Mouse (Mus musculus): ENCODE results near the gene Pglyrp2. TPM values are rescaled to one million over a fixed set of nuclear protein-coding genes. Genes with fewer than 3 reads are reported as not detected.

The Pglyrp2 gene
- total and polyA plus RNA-seq, 3 experiments, result 0.33 to 0.35 TPM; not detected in 1

- TF ChIP-seq TAL1 (conservative IDR thresholded peaks at IDR 0.05; ENCODE audit: low read depth, low read length), result no peak
- no peak for TF ChIP-seq CTCF (IDR thresholded peaks at IDR 0.05; ENCODE audit: low read depth, low read length)
- no peak for TF ChIP-seq POLR2AphosphoS5 (IDR thresholded peaks at IDR 0.05; ENCODE audit: insufficient replicate concordance, low read depth, low read length)
- no peak for TF ChIP-seq GATA1 (IDR thresholded peaks at IDR 0.05; ENCODE audit: borderline replicate concordance, low read length)
- H3K27me3 ChIP-seq (ENCODE audit: insufficient read depth, low read length), result peaks cover 7% of the 10 kb centered on the region; the same call in 1 of the 2 replicates
- no peaks in the 10 kb centered on the region for H3K36me3 ChIP-seq (replicated peaks)
- no peak overlapping the region for H3K4me3 ChIP-seq (ENCODE audit: low read depth, low read length)
- H3K4me1 ChIP-seq (ENCODE audit: insufficient read depth, low read depth, low read length), result no peaks in the 10 kb centered on the region
- ATAC-seq (ENCODE audit: extremely low read depth, insufficient number of reproducible peaks, low FRiP score, poor library complexity, severe bottlenecking), result no peak
- DNase-seq (ENCODE audit: low spot score), result no peak
- H3K9me3 ChIP-seq (replicated peaks), result no peaks in the 10 kb centered on the region
Observed at GRCm38 (mm10) chr17:32437106-32437505, 13.1 kb upstream of the Pglyrp2 start.

- Histone ChIP-seq H3K4me1 (ENCODE audit: insufficient read depth, low read depth, low read length) (no peaks in the 10 kb centered on the region), H3K27me3 (ENCODE audit: insufficient read depth, low read length) (peaks cover 7% of the 10 kb centered on the region; the same call in 1 of the 2 replicates), H3K9me3 (replicated peaks) (no peaks in the 10 kb centered on the region), H3K4me3 (ENCODE audit: low read depth, low read length) (no peak overlapping the region), H3K36me3 (replicated peaks) (no peaks in the 10 kb centered on the region)
- no peak for DNase-seq (ENCODE audit: low spot score)
- ATAC-seq (ENCODE audit: extremely low read depth, insufficient number of reproducible peaks, low FRiP score, poor library complexity, severe bottlenecking), result no peak
- TF ChIP-seq TAL1 (conservative IDR thresholded peaks at IDR 0.05; ENCODE audit: low read depth, low read length), result no peak
- no peak for TF ChIP-seq CTCF (IDR thresholded peaks at IDR 0.05; ENCODE audit: low read depth, low read length)
- TF ChIP-seq GATA2 (IDR thresholded peaks at IDR 0.05; ENCODE audit: borderline replicate concordance, low read depth, low read length), result no peak
- no peak for TF ChIP-seq GATA1 (IDR thresholded peaks at IDR 0.05; ENCODE audit: borderline replicate concordance, low read length)
- TF ChIP-seq POLR2AphosphoS5 (IDR thresholded peaks at IDR 0.05; ENCODE audit: insufficient replicate concordance, low read depth, low read length), result no peak
Observed at GRCm38 (mm10) chr17:32435151-32435550, 11.2 kb upstream of the Pglyrp2 start.

GRCm38 (mm10) chr17:32434324-32434723, 10.4 kb upstream of the Pglyrp2 start:
- Histone ChIP-seq H3K27me3 (ENCODE audit: insufficient read depth, low read length) (peaks cover 7% of the 10 kb centered on the region; the same call in 1 of the 2 replicates), H3K4me1 (ENCODE audit: insufficient read depth, low read depth, low read length) (no peaks in the 10 kb centered on the region), H3K9me3 (replicated peaks) (no peaks in the 10 kb centered on the region), H3K36me3 (replicated peaks) (no peaks in the 10 kb centered on the region), H3K4me3 (ENCODE audit: low read depth, low read length) (no peak overlapping the region)
- TF ChIP-seq TAL1 (conservative IDR thresholded peaks at IDR 0.05; ENCODE audit: low read depth, low read length), result no peak
- TF ChIP-seq GATA2 (IDR thresholded peaks at IDR 0.05; ENCODE audit: borderline replicate concordance, low read depth, low read length), result no peak
- TF ChIP-seq CTCF (IDR thresholded peaks at IDR 0.05; ENCODE audit: low read depth, low read length), result no peak
- no peak for TF ChIP-seq POLR2AphosphoS5 (IDR thresholded peaks at IDR 0.05; ENCODE audit: insufficient replicate concordance, low read depth, low read length)
- no peak for TF ChIP-seq GATA1 (IDR thresholded peaks at IDR 0.05; ENCODE audit: borderline replicate concordance, low read length)
- ATAC-seq (ENCODE audit: extremely low read depth, insufficient number of reproducible peaks, low FRiP score, poor library complexity, severe bottlenecking) (no peak), DNase-seq (ENCODE audit: low spot score) (no peak)

GRCm38 (mm10) chr17:32431972-32432371, 8.0 kb upstream of the Pglyrp2 start:
- ATAC-seq (ENCODE audit: extremely low read depth, insufficient number of reproducible peaks, low FRiP score, poor library complexity, severe bottlenecking) (no peak), DNase-seq (ENCODE audit: low spot score) (no peak)
- Histone ChIP-seq H3K9me3 (replicated peaks) (no peaks in the 10 kb centered on the region), H3K27me3 (ENCODE audit: insufficient read depth, low read length) (peaks cover 4% of the 10 kb centered on the region; the same call in 1 of the 2 replicates), H3K4me1 (ENCODE audit: insufficient read depth, low read depth, low read length) (no peaks in the 10 kb centered on the region), H3K36me3 (replicated peaks) (no peaks in the 10 kb centered on the region), H3K4me3 (ENCODE audit: low read depth, low read length) (no peak overlapping the region)
- TF ChIP-seq GATA2 (IDR thresholded peaks at IDR 0.05; ENCODE audit: borderline replicate concordance, low read depth, low read length), result no peak

GRCm38 (mm10) chr17:32426610-32427009, 2.6 kb upstream of the Pglyrp2 start:
- Histone ChIP-seq H3K4me3 (ENCODE audit: low read depth, low read length) (no peak overlapping the region), H3K36me3 (replicated peaks) (no peaks in the 10 kb centered on the region), H3K27me3 (ENCODE audit: insufficient read depth, low read length) (peaks cover 4% of the 10 kb centered on the region; the same call in 1 of the 2 replicates), H3K4me1 (ENCODE audit: insufficient read depth, low read depth, low read length) (no peaks in the 10 kb centered on the region), H3K9me3 (replicated peaks) (no peaks in the 10 kb centered on the region)
- no peak for TF ChIP-seq GATA1 (IDR thresholded peaks at IDR 0.05; ENCODE audit: borderline replicate concordance, low read length)
- no peak for TF ChIP-seq POLR2AphosphoS5 (IDR thresholded peaks at IDR 0.05; ENCODE audit: insufficient replicate concordance, low read depth, low read length)
- no peak for TF ChIP-seq TAL1 (conservative IDR thresholded peaks at IDR 0.05; ENCODE audit: low read depth, low read length)
- no peak for TF ChIP-seq GATA2 (IDR thresholded peaks at IDR 0.05; ENCODE audit: borderline replicate concordance, low read depth, low read length)
- no peak for TF ChIP-seq CTCF (IDR thresholded peaks at IDR 0.05; ENCODE audit: low read depth, low read length)
- ATAC-seq (ENCODE audit: extremely low read depth, insufficient number of reproducible peaks, low FRiP score, poor library complexity, severe bottlenecking), result no peak
- DNase-seq (ENCODE audit: low spot score), result no peak

DNA sequence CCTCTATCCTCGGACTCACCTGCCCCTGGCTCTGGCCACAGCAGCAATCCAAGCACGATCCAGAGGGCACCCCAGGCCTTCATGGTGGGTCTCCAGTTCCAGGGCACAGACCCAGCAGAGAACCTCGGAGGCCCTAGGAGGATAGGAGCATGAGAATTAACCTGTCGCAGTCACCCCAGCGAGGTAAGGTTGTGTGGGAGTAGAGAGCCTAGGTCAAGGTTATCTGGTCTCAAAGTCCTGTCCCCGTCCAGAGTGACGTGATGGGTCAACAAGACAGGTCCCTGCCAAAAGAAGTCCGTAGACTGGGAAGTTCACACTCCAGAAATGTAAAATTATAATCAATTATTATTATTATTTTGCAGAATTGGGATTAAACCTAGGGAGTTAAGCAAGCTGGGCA, 3.2 kb downstream of the Pglyrp2 start:
- Histone ChIP-seq H3K4me1 (ENCODE audit: insufficient read depth, low read depth, low read length) (no peaks in the 10 kb centered on the region), H3K9me3 (replicated peaks) (no peaks in the 10 kb centered on the region), H3K36me3 (replicated peaks) (no peaks in the 10 kb centered on the region), H3K4me3 (ENCODE audit: low read depth, low read length) (no peak overlapping the region), H3K27me3 (ENCODE audit: insufficient read depth, low read length) (peaks cover 17% of the 10 kb centered on the region)
- no peak for TF ChIP-seq GATA2 (IDR thresholded peaks at IDR 0.05; ENCODE audit: borderline replicate concordance, low read depth, low read length)
- TF ChIP-seq TAL1 (conservative IDR thresholded peaks at IDR 0.05; ENCODE audit: low read depth, low read length), result no peak
- TF ChIP-seq CTCF (IDR thresholded peaks at IDR 0.05; ENCODE audit: low read depth, low read length), result no peak
- no peak for TF ChIP-seq POLR2AphosphoS5 (IDR thresholded peaks at IDR 0.05; ENCODE audit: insufficient replicate concordance, low read depth, low read length)
- no peak for TF ChIP-seq GATA1 (IDR thresholded peaks at IDR 0.05; ENCODE audit: borderline replicate concordance, low read length)
- DNase-seq (ENCODE audit: low spot score) (no peak), ATAC-seq (ENCODE audit: extremely low read depth, insufficient number of reproducible peaks, low FRiP score, poor library complexity, severe bottlenecking) (no peak)

- no peak for ATAC-seq (ENCODE audit: extremely low read depth, insufficient number of reproducible peaks, low FRiP score, poor library complexity, severe bottlenecking)
- H3K9me3 ChIP-seq (replicated peaks), result no peaks in the 10 kb centered on the region
- DNase-seq (ENCODE audit: low spot score), result no peak
- peaks cover 15% of the 10 kb centered on the region for H3K27me3 ChIP-seq (ENCODE audit: insufficient read depth, low read length)
- no peaks in the 10 kb centered on the region for H3K4me1 ChIP-seq (ENCODE audit: insufficient read depth, low read depth, low read length)
- no peak for TF ChIP-seq CTCF (IDR thresholded peaks at IDR 0.05; ENCODE audit: low read depth, low read length)
- TF ChIP-seq POLR2AphosphoS5 (IDR thresholded peaks at IDR 0.05; ENCODE audit: insufficient replicate concordance, low read depth, low read length), result no peak
- H3K4me3 ChIP-seq (ENCODE audit: low read depth, low read length), result no peak overlapping the region
- no peaks in the 10 kb centered on the region for H3K36me3 ChIP-seq (replicated peaks)
Observed at GRCm38 (mm10) chr17:32419989-32420388, 4.0 kb downstream of the Pglyrp2 start.
